12 mouse cellular contexts compared by ENCODE assay signal in genomic region chr3:41942964-41943363, GRCm38 (mm10).
DNase-seq lines count a peak whose midpoint lies in the region; ATAC-seq and TF ChIP-seq lines count a peak whose summit lies in the region.
"Had no signal": no experiment of that assay in that cellular context is flagged by ENCODE, and none has a peak within 500 bp of the region (broad histone marks: within the 10 kb centered on the region; RNA-seq: fewer than 3 reads in every experiment).

No protein-coding gene starts in this region.

- no peak overlapping the region for H3K4me2 ChIP-seq in kidney, embryonic 15.5 days
- H3K4me2 ChIP-seq in neural tube, embryonic 14.5 days (ENCODE audit: low read depth, low read length), result no peak overlapping the region

- peak; percentile 22 for DNase-seq in adrenal gland, postnatal 14 days
- DNase-seq in adrenal gland, adult 18-20 months (ENCODE audit: low spot score in 2 of 2), result no peak
- no peak for DNase-seq in kidney, postnatal 14 days
- peak; percentile 65 for DNase-seq in retina, postnatal 1 day
- no peak for DNase-seq in retina, embryonic 14.5 days (ENCODE audit: low spot score)
- no peak for DNase-seq in layer of hippocampus, adult 2 months (ENCODE audit: low spot score in 2 of 2)
- DNase-seq: cerebellum, postnatal 25 days; lung, postnatal 4 days; thymus, postnatal 25 days had no signal

- no peaks in the 10 kb centered on the region for H3K36me3 ChIP-seq in kidney, embryonic 15.5 days
- no peaks in the 10 kb centered on the region for H3K36me3 ChIP-seq in neural tube, embryonic 14.5 days (ENCODE audit: control insufficient read depth, insufficient read depth, low read length)
- H3K36me3 ChIP-seq: heart, embryonic 10.5 days had no signal

- 41% methylated on average over 6 of the region's 6 CpGs for WGBS in kidney, embryonic 15.5 days
- WGBS in neural tube, embryonic 14.5 days, result 23% methylated on average over 6 of the region's 6 CpGs

- H3K27ac ChIP-seq in kidney, embryonic 15.5 days, result no peak overlapping the region
- no peak overlapping the region for H3K27ac ChIP-seq in neural tube, embryonic 14.5 days (ENCODE audit: low read depth, low read length)
- H3K27ac ChIP-seq in layer of hippocampus, adult 2 months, result no peak overlapping the region
- H3K27ac ChIP-seq: heart, embryonic 10.5 days had no signal

- no peaks in the 10 kb centered on the region for H3K9me3 ChIP-seq in kidney, embryonic 15.5 days (replicated peaks)
- H3K9me3 ChIP-seq in neural tube, embryonic 14.5 days (ENCODE audit: control insufficient read depth, low read length), result no peaks in the 10 kb centered on the region
- H3K9me3 ChIP-seq: heart, embryonic 10.5 days had no signal

- H3K9ac ChIP-seq in kidney, embryonic 15.5 days, result no peak overlapping the region
- H3K9ac ChIP-seq in neural tube, embryonic 14.5 days (replicated peaks; ENCODE audit: low read depth, low read length), result no peak overlapping the region

- no peak overlapping the region for H3K4me3 ChIP-seq in kidney, embryonic 15.5 days (replicated peaks)
- no peak overlapping the region for H3K4me3 ChIP-seq in neural tube, embryonic 14.5 days (ENCODE audit: low read depth, low read length)
- H3K4me3 ChIP-seq in layer of hippocampus, adult 2 months, result no peak overlapping the region
- H3K4me3 ChIP-seq: heart, embryonic 10.5 days had no signal

- peak; percentile 52 for ATAC-seq in kidney, embryonic 15.5 days (replicated peaks; ENCODE audit: low FRiP score)
- peak; percentile 65; the same call in 1 of the 2 replicates for ATAC-seq in neural tube, embryonic 14.5 days (ENCODE audit: low read depth)

- H3K4me1 ChIP-seq in kidney, embryonic 15.5 days, result no peaks in the 10 kb centered on the region
- H3K4me1 ChIP-seq in neural tube, embryonic 14.5 days (ENCODE audit: control insufficient read depth, insufficient read depth, low read length), result peaks cover 4% of the 10 kb centered on the region; the same call in 1 of the 2 replicates
- H3K4me1 ChIP-seq: heart, embryonic 10.5 days had no signal

- H3K27me3 ChIP-seq in kidney, embryonic 15.5 days, result no peaks in the 10 kb centered on the region
- no peaks in the 10 kb centered on the region for H3K27me3 ChIP-seq in neural tube, embryonic 14.5 days (ENCODE audit: control insufficient read depth, insufficient read depth, low read length)

- TF ChIP-seq CTCF in layer of hippocampus, adult 2 months (conservative IDR thresholded peaks at IDR 0.05), result no peak

Comparison
In these comparisons a context has a peak if more than half of its experiments do, and no peak if none do; other contexts are left out.
1. DNase-seq: peak in adrenal gland, postnatal 14 days (single experiment) and retina, postnatal 1 day (single experiment); none in adrenal gland, adult 18-20 months (0 of 2), kidney, postnatal 14 days (single experiment), retina, embryonic 14.5 days (single experiment) and layer of hippocampus, adult 2 months (0 of 2).